Mouse (Mus musculus): ENCODE data around the gene Dus4l.

DNA sequence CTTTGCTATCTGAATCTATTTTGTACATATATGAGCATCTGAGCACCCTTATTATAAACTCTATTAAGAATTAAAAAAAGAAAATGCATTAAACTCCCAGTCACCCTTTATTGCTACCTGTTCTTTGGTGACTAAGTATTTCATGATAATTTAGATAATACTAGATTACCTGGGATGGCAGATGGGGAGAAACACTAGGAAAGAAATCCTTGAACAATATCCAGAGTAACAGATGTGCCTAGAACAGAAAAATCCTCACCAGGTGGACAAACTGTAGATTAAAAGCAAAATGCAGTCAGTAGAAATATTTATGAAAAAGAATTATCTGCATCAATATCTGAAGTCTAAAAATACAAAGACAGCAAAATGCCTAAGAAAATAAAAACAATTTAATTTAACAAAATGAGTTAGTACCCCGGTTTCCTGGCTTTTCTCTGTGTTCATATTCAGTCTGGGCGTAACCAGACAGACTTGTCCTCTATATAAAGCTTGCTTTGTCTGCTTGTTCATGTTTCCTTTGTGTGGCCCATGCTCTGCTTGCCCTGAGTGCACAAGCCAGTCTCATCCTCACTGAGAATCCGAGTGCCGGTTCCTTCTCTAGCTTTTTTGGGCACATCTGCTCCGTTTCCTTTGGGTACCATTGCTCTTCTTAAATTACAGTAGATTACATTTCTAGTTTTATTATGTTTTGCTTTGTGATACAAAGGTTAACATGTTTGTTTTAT lies 46.2 kb upstream of the Dus4l start:
- no peak for TF ChIP-seq PAX5 (IDR thresholded peaks at IDR 0.05; ENCODE audit: low read length)
- no peak for TF ChIP-seq ELF1 (IDR thresholded peaks at IDR 0.05; ENCODE audit: low read depth, low read length)
- TF ChIP-seq CTCF (conservative IDR thresholded peaks at IDR 0.05 in 1 of 2, IDR thresholded peaks at IDR 0.05 in 1 of 2; ENCODE audit: low read depth in 2 of 2, low read length in 2 of 2), result no peak
- TF ChIP-seq RAD21 (IDR thresholded peaks at IDR 0.05; ENCODE audit: low read depth, low read length), result no peak
- no peak for TF ChIP-seq CHD1 (IDR thresholded peaks at IDR 0.05; ENCODE audit: low read depth, low read length)
- TF ChIP-seq POLR2A (IDR thresholded peaks at IDR 0.05; ENCODE audit: low read depth, low read length), result no peak
- TF ChIP-seq NELFE (IDR thresholded peaks at IDR 0.05; ENCODE audit: low read depth, low read length), result no peak
- no peak for TF ChIP-seq JUN (IDR thresholded peaks at IDR 0.05; ENCODE audit: insufficient read depth, low read depth, low read length)
- TF ChIP-seq ZNF384 (IDR thresholded peaks at IDR 0.05; ENCODE audit: low read depth, low read length), result no peak
- TF ChIP-seq USF1 (IDR thresholded peaks at IDR 0.05; ENCODE audit: low read depth, low read length), result no peak
- no peak for TF ChIP-seq JUND (conservative IDR thresholded peaks at IDR 0.05; ENCODE audit: low read depth, low read length)
- no peak for TF ChIP-seq CHD2 (IDR thresholded peaks at IDR 0.05; ENCODE audit: low read length)
- no peak for TF ChIP-seq MAZ (IDR thresholded peaks at IDR 0.05; ENCODE audit: low read depth, low read length)
